Mouse (Mus musculus): ENCODE measurements around the gene Ppip5k2. TPM values are rescaled to one million over a fixed set of nuclear protein-coding genes. Genes with fewer than 3 reads are reported as not detected.
A peak's percentile ranks its signal among the peaks of the same experiment; 100 is the strongest.

Ppip5k2 gene
- polyA plus RNA-seq, 1 experiment from 2014 or later = 46.4 TPM

DNA sequence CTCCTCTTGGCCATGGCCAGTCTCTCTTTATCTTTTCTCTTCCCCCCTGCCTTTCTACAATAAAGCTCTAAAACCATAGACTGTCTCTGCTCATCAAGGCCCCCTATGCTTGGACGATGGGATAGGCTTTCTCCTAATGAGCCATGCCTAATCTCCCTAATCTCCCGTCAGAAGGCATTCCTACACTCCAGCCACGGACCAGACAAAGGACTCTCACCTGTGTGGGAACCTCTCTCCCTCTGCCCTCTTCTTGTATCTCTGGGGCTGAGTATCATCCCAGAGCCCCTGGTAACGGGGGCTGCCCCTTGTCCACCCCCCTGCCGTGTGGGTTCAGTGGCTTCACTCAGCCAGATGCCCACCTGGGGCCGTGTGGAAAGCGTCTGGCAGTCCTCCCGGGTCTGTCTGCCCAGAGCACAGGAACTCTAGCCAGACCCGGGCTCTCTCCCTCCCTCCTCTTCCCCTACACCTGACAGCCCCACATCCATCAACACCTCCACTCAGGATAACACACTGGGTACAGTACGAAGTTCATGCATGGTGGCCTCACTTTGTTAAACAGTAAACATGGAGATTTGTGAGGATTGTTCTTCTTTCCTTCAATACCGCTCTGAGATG, 71.1 kb downstream of the Ppip5k2 start:
- H3K4me3 ChIP-seq = no peak overlapping the region
- ATAC-seq (ENCODE audit: insufficient number of reproducible peaks, insufficient read depth, low FRiP score, low TSS enrichment) = 0 out of 2 replicates have a peak, but pooled peaks have one; percentile 35
- H3K27ac ChIP-seq = no peak overlapping the region
- H3K36me3 ChIP-seq = no peaks in the 10 kb centered on the region
- no peak overlapping the region for H3K9ac ChIP-seq
- 14% methylated on average over 11 of the region's 11 CpGs for WGBS
- no peak overlapping the region for H3K4me2 ChIP-seq (replicated peaks)
- H3K27me3 ChIP-seq = no peaks in the 10 kb centered on the region
- H3K4me1 ChIP-seq = 0 out of 2 replicates have a peak, but pooled peaks cover 2% of the 10 kb centered on the region
- no peaks in the 10 kb centered on the region for H3K9me3 ChIP-seq

DNA sequence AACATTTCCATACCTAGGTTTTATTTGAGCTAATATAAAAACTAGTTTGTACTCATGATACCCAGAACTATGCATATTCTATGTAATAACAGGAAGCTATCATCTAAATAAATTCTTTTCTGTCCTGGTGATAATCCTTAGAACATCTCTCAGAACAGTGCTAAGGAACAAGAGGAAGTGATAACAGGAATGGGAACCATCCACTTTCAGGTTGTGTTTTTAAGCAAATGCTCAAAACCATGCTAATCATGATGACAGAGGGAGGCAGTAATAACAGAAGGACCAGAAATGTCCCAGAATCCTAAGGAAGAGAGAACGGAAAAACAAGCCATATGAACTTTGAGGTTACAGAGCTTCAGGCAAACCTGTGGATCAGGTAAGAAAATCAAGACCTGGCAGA, 72.9 kb downstream of the Ppip5k2 start:
- Histone ChIP-seq H3K27ac (no peak overlapping the region), H3K27me3 (no peaks in the 10 kb centered on the region), H3K4me2 (replicated peaks) (no peak overlapping the region), H3K9me3 (no peaks in the 10 kb centered on the region), H3K4me3 (no peak overlapping the region), H3K36me3 (no peaks in the 10 kb centered on the region), H3K9ac (no peak overlapping the region), H3K4me1 (0 out of 2 replicates have a peak, but pooled peaks cover 2% of the 10 kb centered on the region)
- ATAC-seq (ENCODE audit: insufficient number of reproducible peaks, insufficient read depth, low FRiP score, low TSS enrichment) = no peak
- WGBS = 97% methylated on average over 1 of the region's 1 CpGs

DNA sequence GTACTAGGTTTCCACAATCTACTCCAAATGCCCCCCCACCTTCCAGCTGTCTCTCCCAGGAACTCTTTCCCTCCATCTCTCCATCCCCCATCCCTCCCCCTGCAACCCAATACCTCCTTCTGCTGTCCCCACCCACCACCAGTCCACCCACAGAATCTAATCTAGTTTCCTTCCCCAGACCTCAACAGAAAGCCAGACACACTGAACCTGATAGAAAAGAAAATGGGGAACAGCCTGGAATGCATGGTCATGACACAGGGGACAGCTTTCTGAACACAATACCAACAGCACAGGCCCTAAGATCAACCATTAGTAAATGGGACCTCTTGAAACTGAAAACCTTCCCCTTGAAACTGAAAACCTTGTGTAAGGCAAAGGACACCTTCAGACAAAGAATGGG, 76.4 kb downstream of the Ppip5k2 start:
- Histone ChIP-seq H3K27me3 (no peaks in the 10 kb centered on the region), H3K4me2 (replicated peaks) (no peak overlapping the region), H3K9ac (no peak overlapping the region), H3K4me3 (no peak overlapping the region), H3K9me3 (no peaks in the 10 kb centered on the region), H3K4me1 (no peaks in the 10 kb centered on the region), H3K36me3 (no peaks in the 10 kb centered on the region), H3K27ac (no peak overlapping the region)
- ATAC-seq (ENCODE audit: insufficient number of reproducible peaks, insufficient read depth, low FRiP score, low TSS enrichment) = no peak

DNA sequence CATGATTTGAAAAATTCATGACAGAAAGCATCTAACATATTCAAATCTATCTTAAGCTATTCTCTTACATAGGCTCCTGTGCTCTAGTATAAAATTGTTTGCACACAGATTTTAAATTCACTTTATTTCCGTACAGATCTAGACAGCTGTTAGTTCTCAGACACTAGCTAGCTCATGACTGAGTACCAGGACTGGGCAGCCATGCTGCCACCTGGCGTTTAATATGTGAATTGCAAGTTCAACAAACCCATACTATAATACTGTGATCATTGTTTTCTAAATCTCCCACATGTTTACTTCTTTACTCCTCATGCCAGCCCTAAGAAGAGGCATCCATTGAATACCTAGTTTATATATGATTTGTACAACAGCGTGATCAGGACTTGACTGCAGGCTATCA, 81.5 kb downstream of the Ppip5k2 start:
- Histone ChIP-seq H3K4me2 (replicated peaks) (no peak overlapping the region), H3K27me3 (no peaks in the 10 kb centered on the region), H3K27ac (no peak overlapping the region), H3K9ac (no peak overlapping the region), H3K36me3 (no peaks in the 10 kb centered on the region), H3K9me3 (no peaks in the 10 kb centered on the region), H3K4me1 (no peaks in the 10 kb centered on the region), H3K4me3 (no peak overlapping the region)
- 17% methylated on average over 3 of the region's 3 CpGs for WGBS
- ATAC-seq (ENCODE audit: insufficient number of reproducible peaks, insufficient read depth, low FRiP score, low TSS enrichment) = no peak

DNA sequence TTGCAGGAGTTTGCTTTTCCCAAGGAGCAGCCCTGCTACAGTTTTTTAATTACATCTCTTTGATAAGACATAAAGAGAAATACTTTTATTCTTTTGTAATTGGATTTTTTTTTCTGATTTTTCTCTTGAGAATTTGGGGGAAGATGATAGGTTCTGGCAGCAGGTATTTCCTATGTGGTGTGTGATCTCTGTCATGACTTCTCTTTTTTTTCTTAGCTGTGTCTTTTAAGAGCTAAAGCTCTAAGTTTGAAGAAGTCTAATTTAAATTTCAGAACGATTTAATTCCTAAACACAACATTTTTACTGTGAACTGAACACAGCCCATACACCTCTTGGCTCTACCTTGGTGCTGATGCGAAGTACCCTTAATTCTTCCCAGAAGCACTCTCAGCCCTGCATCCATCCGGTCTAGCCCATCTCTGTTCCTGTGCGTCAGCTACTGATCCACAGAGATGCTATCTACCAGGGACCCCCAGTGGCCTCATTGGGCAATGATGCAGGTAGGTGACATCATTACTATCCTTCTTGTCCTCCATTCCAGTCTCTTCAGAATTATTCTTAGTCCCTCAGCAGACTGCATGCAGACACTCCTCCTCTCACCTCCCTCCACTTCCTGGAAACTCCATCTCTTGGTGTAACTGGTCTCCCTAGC, 93.6 kb downstream of the Ppip5k2 start:
- Histone ChIP-seq H3K27me3 (no peaks in the 10 kb centered on the region), H3K9ac (no peak overlapping the region), H3K4me3 (no peak overlapping the region), H3K4me2 (replicated peaks) (no peak overlapping the region), H3K9me3 (no peaks in the 10 kb centered on the region), H3K36me3 (no peaks in the 10 kb centered on the region), H3K4me1 (no peaks in the 10 kb centered on the region), H3K27ac (no peak overlapping the region)
- no peak for ATAC-seq (ENCODE audit: insufficient number of reproducible peaks, insufficient read depth, low FRiP score, low TSS enrichment)
- 75% methylated on average over 4 of the region's 4 CpGs for WGBS

DNA sequence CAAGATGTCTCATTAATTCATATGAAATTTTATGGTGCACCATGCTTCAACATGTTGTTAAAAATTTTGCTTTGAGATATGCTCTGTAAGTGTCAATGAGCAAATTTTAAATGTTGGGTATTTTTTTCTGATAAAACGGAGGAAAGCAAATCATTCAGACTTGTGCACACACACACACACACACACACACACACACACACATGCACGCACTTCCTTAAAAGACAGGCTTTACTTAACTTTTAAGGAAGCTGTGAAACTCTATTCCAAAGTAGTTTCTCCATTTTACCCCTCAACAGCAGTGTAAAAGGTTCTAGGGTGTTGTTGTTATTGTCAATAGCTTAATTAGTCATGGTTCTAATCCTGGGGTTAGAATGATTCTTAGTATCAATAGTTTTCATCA, 94.1 kb downstream of the Ppip5k2 start:
- H3K9me3 ChIP-seq = no peaks in the 10 kb centered on the region
- H3K9ac ChIP-seq = no peak overlapping the region
- H3K27me3 ChIP-seq = no peaks in the 10 kb centered on the region
- no peak for ATAC-seq (ENCODE audit: insufficient number of reproducible peaks, insufficient read depth, low FRiP score, low TSS enrichment)
- H3K36me3 ChIP-seq = no peaks in the 10 kb centered on the region
- H3K4me3 ChIP-seq = no peak overlapping the region
- 77% methylated on average over 2 of the region's 2 CpGs for WGBS
- no peaks in the 10 kb centered on the region for H3K4me1 ChIP-seq
- no peak overlapping the region for H3K27ac ChIP-seq
- no peak overlapping the region for H3K4me2 ChIP-seq (replicated peaks)

DNA sequence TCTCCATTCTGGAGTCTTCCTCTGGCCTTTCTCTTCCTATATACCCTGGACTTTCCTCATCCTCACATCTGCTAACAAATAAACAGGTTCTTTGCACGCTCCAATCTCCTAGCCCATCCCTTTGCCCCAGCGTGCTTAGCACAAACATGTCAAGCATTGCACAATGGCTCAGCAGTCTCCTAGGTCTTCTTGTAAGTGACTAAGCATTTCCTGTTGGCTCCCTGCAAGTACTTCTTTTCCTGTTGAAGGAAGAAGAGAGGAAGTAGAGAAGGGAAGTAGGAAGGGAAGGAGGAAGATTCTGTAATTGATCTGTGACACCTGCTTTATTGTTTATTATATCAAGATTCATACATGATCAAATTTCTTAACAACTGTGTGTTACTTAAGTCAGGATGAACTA, 97.4 kb downstream of the Ppip5k2 start:
- WGBS = 72% methylated on average over 2 of the region's 2 CpGs
- no peak overlapping the region for H3K27ac ChIP-seq
- no peak overlapping the region for H3K4me2 ChIP-seq (replicated peaks)
- no peaks in the 10 kb centered on the region for H3K9me3 ChIP-seq
- H3K9ac ChIP-seq = no peak overlapping the region
- no peaks in the 10 kb centered on the region for H3K4me1 ChIP-seq
- no peak overlapping the region for H3K4me3 ChIP-seq
- no peak for ATAC-seq (ENCODE audit: insufficient number of reproducible peaks, insufficient read depth, low FRiP score, low TSS enrichment)
- H3K27me3 ChIP-seq = no peaks in the 10 kb centered on the region
- no peaks in the 10 kb centered on the region for H3K36me3 ChIP-seq

DNA sequence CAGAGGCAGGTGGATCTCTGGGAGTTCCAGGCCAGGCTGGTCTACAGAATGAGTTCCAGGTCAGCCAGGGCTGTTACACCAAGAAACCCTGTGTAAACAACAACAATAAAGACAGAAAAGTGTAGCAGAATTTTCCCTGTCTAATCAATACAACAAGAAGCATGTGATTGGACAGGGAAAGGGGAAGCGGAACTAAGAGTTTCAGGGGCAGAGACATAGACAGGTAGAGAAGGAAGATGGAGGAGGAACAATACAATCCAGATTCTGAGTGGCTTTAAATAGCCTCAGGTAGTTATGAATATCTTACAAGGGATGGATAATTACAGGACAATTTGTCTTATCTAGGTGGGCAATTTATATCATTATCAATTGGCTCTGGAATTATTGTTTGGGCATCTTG, 102.9 kb downstream of the Ppip5k2 start:
- no peak overlapping the region for H3K4me2 ChIP-seq (replicated peaks)
- no peak for ATAC-seq (ENCODE audit: insufficient number of reproducible peaks, insufficient read depth, low FRiP score, low TSS enrichment)
- no peak overlapping the region for H3K9ac ChIP-seq
- no peaks in the 10 kb centered on the region for H3K27me3 ChIP-seq
- no peak overlapping the region for H3K27ac ChIP-seq
- no peaks in the 10 kb centered on the region for H3K9me3 ChIP-seq
- WGBS = 94% methylated on average over 1 of the region's 1 CpGs
- no peaks in the 10 kb centered on the region for H3K4me1 ChIP-seq
- H3K4me3 ChIP-seq = no peak overlapping the region
- H3K36me3 ChIP-seq = no peaks in the 10 kb centered on the region

DNA sequence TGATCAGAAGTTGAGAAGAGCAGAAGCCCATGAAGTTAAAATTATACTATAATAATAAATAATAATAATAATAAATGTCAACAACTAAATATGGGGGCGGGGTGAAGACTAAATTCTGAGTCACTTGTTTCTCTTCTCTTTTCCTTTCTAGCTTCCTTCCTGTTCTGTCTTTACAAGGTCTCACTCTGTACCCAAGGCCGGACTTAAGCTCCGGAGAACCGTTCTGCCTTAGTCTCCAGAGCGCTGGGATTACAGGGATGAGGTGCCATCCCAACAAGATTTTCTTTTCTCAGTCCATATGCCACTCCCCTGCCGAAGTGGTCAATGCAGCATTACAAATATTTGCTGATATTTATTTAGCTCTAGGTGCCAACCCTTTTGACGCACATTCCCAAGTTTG, 107.9 kb downstream of the Ppip5k2 start:
- Histone ChIP-seq H3K27me3 (no peaks in the 10 kb centered on the region), H3K36me3 (no peaks in the 10 kb centered on the region), H3K4me3 (peak overlapping the region; percentile 87), H3K4me1 (0 out of 2 replicates have a peak, but pooled peaks cover 11% of the 10 kb centered on the region), H3K27ac (0 out of 2 replicates have a peak overlapping the region, but pooled peaks have one; percentile 85), H3K4me2 (replicated peaks) (peak overlapping the region; percentile 92), H3K9ac (peak overlapping the region; percentile 74), H3K9me3 (no peaks in the 10 kb centered on the region)
- ATAC-seq (ENCODE audit: insufficient number of reproducible peaks, insufficient read depth, low FRiP score, low TSS enrichment) = no peak
- 17% methylated on average over 7 of the region's 7 CpGs for WGBS

DNA sequence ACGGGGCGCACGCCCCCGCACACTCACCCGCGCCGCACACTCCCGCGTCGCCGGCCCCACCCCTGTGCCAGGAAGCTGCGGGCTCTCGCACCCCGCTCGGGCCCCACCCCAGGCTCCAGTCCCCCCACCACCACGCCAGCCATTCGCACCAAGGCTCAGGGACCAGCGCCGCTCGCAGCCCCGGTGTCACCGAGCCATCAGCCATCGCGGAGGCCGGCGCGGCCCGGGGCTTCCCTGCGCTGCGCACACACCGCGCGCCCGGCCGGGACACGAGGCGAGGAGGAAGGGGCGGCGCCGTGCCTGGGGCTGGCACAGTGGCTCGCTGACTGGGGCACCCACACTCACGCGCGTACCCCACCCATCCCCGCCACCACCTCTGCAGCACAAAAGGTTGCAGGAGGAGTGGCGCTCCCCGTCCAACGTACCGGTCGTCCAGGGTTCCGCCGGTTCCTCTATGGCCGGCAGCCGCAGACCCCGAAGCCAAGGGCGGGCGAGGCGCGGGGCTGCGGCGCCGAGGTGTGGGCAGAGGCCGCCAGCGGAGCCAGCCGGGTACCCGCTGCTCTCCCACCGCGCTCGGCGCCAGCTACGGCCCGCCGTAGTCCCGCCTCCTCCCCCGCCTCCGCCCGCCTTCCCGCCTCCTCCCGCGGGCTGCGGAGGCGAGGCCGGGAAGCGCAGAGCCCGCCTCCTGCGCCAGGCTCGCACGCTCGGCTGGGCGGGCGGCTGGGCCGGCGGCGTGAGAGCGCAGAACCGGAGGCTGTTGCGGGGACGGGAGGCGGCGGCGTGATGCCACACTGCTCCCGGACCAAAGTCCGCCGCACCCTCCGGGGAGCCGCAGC, 108.6 kb downstream of the Ppip5k2 start, which contains the start of gene D1Ertd622e:
Gene D1Ertd622e (minus strand): TSS at position 669 of the 836 bp plus-strand sequence.
- Histone ChIP-seq H3K27ac (peak within 1 kb of the TSS; percentile 85), H3K4me1 (0 out of 2 replicates have a peak, but pooled peaks cover 11% of the 10 kb centered on the region), H3K4me2 (replicated peaks) (peak within 1 kb of the TSS; percentile 92), H3K36me3 (no peaks in the 10 kb centered on the region), H3K9ac (peak within 1 kb of the TSS; percentile 74), H3K9me3 (no peaks in the 10 kb centered on the region), H3K4me3 (peak within 1 kb of the TSS; percentile 87), H3K27me3 (no peaks in the 10 kb centered on the region)
- WGBS = under 1% methylated on average over 87 of the region's 106 CpGs
- ATAC-seq (ENCODE audit: insufficient number of reproducible peaks, insufficient read depth, low FRiP score, low TSS enrichment) = peak; percentile 93

DNA sequence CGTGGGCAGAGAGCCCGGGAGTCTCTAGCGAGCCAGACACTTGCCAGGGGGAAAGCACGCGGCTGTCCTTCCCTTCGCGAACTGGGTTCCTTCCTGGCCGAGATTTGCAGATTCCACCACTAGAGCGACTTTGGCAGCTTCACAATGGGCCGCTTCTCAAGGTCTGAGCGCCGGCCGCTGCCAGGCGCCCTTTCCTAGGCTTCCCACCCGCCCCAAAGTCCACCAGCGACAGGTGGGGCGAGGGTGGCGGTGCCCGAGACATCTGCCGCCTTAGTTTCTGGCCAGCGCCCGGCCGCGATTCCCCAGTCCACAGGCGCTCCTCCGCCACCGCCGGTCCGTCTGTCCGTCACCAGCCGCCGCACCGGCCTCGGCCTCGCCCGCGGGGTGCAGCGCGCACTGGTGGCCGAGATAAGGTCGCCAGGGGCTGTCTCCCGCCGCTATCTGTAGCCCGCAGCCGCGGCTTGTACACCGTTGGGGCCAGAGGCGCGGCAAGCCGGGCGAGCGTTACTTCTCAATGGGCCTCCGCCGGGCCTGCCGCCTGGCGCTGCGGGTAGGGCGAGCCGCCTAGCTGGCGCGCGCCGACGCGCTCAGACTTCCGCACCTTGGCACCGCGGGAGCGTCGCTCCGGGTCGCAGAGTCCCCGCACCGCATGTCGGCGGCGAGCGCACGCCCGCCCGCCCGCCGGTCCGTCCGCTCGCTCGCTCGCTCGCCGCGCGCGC, 109.4 kb downstream of the Ppip5k2 start:
- Histone ChIP-seq H3K9me3 (no peaks in the 10 kb centered on the region), H3K9ac (peak overlapping the region; percentile 74), H3K4me3 (peak overlapping the region; percentile 87), H3K36me3 (no peaks in the 10 kb centered on the region), H3K4me2 (replicated peaks) (peak overlapping the region; percentile 92), H3K4me1 (0 out of 2 replicates have a peak, but pooled peaks cover 11% of the 10 kb centered on the region), H3K27ac (peak overlapping the region; percentile 85), H3K27me3 (no peaks in the 10 kb centered on the region)
- peak; percentile 32 for ATAC-seq (ENCODE audit: insufficient number of reproducible peaks, insufficient read depth, low FRiP score, low TSS enrichment)
- 2% methylated on average over 74 of the region's 93 CpGs for WGBS
